Mouse (Mus musculus): ENCODE results near the gene Ano1.
A peak's percentile ranks its signal among the peaks of the same experiment; 100 is the strongest.

Ano1 gene

DNA sequence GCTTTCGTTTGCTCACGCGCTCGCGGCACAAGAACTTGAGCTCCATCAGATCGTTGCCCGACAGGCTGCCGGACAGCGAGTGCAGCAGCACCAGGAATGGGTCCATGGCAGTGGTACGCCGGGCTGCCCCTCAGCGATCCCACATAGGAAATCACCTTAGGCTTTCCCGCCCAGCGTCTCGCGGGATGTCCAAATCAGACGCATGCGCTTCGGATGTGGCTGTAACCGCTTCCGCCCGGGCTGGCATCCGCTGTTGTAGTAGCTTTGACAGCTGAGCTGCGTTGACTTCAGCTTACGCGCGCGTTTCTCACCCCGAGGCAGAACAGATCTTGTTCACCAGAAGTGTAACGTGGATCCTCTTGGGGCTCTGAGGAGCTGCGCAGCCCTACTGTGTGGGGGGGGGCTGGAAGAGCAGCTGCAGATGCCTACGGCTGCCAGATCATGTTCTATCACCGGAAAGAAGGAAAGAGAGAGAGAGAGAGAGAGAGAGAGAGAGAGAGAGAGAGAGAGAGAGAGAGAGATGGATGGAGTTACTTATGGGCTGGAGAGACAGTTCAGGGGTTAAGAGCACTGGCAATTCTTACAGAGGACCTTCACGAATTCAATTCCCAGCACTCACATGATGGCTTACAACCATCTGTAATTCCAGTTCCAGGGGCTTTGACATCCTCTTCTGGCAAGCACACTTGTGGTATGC is 169.3 kb downstream of the Ano1 start, which contains the start of gene Fadd:
TSS of gene Fadd (minus strand) at position 180 of the 697 bp plus-strand sequence.
- DNase-seq = peak; percentile 92

- DNase-seq = peak; percentile 73
These were observed 170.1 kb downstream of the Ano1 start for GRCm38 (mm10) chr7:144581559-144582283.

- DNase-seq = no peak
These were observed 173.9 kb downstream of the Ano1 start for GRCm38 (mm10) chr7:144577876-144578275.

GRCm38 (mm10) chr7:144572234-144572633 is 179.5 kb downstream of the Ano1 start:
- DNase-seq = no peak

DNA sequence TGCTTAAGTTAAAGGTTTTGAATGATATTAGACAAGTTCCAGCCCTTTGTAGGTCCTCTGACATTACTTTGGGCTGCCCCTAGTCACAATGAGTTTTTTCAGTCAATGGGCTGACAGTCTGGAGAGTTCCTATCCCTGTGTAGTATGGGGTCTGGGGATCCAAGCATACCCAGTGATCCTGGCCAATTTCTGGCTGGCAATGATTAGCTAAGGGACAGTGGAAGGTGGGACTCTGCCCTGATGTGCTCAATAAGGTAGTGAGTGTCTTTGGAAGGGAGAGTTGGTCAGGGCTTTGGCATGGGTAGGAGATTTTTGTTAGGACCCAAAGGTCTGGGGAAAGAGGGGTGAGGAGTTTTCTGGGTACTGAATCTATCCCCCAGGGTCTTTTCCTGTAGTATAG is 180.2 kb downstream of the Ano1 start:
- no peak for DNase-seq

- no peak for DNase-seq
These were observed 182.3 kb downstream of the Ano1 start for GRCm38 (mm10) chr7:144569428-144569827.

DNA sequence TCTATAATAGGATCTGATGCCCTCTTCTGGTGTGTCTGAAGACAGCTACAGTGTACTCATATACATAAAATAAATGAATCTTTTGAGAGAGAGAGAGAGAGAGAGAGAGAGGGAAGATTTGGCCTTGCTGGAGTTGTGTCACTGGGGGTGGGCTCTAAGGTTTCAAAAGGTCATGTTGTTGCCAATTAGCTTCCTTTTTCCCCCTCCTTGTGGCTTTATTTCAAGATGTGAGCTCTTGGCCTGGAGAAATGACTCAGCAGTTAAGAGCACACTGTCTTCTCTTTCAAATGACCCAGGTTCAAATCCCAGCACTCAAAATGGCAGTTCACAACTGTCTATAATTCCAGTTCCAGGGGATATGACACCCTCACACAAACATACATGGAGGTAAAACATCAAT is 183.7 kb downstream of the Ano1 start:
- DNase-seq = no peak

GRCm38 (mm10) chr7:144566921-144567682 is 184.7 kb downstream of the Ano1 start:
- no peak for DNase-seq

- peak; percentile 47 for DNase-seq
These were observed 188.2 kb downstream of the Ano1 start for GRCm38 (mm10) chr7:144563456-144564155.

DNA sequence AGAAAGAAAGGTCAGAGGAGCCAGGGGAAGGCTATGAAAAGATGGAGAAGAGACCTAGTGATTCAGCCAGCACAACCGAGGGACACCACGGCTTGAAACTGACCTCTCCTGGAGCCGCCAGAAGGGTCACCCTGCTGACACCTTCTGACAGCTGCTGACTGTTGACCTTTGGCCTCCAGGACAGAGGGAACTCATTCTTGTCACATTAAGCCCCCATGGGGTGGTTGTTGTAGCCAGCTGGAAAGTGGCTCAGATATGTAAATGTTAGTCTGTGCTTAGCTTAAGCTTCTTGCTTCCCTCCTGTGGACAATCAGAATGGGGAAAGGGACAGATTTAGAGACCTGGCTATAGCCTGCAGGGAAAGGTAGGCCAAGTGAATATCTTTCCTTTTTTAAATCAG is 189.8 kb downstream of the Ano1 start:
- DNase-seq = no peak

GRCm38 (mm10) chr7:144560594-144560993 is 191.2 kb downstream of the Ano1 start:
- DNase-seq = no peak

- no peak for DNase-seq
These were observed 193.2 kb downstream of the Ano1 start for GRCm38 (mm10) chr7:144558552-144558951.

DNA sequence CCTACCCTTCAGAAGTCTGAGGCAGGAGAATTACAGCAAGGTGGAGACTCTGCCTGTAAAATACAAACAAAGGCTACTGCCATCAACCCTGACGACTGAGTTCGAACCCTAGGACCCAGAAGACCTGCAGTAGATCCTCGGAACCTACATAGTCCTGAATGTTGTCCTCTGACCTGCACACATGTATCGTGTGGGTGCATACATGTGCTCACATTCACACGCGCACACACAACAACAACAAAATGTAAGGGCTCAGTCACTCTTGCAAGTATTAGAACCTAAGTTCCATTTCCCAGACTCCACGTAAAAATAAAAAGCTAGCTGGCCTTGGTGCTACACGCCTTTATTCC is 197.7 kb downstream of the Ano1 start:
- no peak for DNase-seq

- peak; percentile 99 for DNase-seq
These were observed 198.3 kb downstream of the Ano1 start, which contains the start of gene Ppfia1 for GRCm38 (mm10) chr7:144553237-144554122. Gene Ppfia1, minus strand, starts transcription at chr7:144553729.

DNA sequence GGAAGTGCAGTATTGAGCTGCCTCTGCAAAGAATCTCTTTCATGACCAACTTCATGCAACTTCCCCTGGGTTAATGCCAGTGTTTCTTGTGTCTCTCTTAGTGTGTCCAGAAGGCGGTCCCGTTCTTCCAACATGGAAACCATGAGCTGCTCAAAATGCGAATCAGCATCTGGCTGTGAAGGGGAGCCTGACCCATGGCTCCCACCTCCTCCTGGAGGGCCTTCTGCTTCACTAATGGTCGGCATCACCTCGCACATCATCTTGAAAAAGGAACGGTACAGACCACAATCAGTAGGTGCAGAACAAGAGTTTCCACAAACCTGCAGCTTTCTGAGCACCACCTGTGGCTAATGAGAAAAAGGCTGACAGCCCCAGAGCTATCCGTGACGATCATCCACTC is 199.5 kb downstream of the Ano1 start:
- no peak for DNase-seq

GRCm38 (mm10) chr7:144550811-144551210 is 201.0 kb downstream of the Ano1 start:
- DNase-seq = peak; percentile 46

- peak; percentile 94 for DNase-seq
These were observed 201.7 kb downstream of the Ano1 start for GRCm38 (mm10) chr7:144549904-144550566.

DNA sequence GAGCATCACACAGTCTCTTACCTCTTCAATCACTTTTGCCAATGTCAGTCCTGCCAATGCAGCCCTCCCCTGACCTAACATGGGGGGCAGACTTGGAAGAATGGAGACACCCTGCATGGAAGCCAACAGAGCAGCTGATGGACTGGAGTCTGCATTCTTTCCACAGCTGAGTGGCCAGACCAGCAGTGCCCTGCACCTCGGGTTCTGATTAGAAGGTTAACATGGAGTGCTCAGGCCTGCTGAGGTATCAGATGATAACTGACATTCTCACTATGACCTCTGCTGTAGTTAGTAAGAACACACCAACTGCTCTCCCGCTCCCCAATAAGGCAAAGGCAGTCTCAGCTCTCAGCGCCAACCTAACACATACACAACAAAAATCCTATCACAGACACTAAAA is 206.5 kb downstream of the Ano1 start:
- no peak for DNase-seq

DNA sequence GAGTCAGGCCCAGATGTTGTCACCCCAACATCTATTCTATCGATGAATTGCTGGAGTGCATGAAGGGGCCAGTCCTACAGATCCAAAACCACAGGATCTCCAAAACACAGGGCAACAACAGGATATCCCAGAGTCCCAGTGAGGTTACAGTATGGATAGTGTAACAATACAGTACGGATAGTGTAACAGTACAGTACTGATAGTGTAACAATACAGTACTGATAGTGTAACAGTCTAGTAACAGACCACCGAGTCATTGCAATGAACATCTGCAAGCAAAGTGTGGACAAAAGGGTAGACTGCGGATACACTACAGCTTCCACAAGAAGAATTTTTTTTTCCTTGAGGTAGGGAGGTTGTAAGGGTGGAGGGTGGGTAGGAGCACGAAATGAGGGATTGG is 210.4 kb downstream of the Ano1 start:
- DNase-seq = no peak

DNA sequence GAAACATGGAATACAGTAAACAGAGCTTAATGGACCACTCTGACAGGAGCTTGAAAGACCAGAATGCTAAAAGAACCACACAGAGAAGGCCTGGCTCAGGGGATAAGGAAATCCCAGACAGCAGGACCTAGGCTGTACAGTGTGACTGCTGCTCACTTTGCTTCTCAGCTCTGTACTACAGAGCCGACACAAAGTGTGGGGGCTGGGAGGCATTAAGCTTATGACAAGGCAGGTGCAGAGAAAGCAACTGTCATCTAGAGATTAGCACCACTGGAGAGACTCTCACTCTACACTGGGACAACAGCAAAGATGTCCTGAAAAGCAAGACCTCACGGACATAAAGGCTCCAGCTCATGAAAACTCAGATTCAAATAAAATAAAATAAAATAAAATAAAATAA is 212.6 kb downstream of the Ano1 start:
- DNase-seq = no peak

Measured in cerebellum, adult 9-11 months (tissue).